Mouse (Mus musculus) adrenal gland, adult 2 months (tissue): ENCODE measurements around the gene Lrfn5. TPM values are rescaled to one million over a fixed set of nuclear protein-coding genes. Genes with fewer than 3 reads are reported as not detected.

Experiments
- DNase-seq: peaks from one replicate; pipeline ENCODE4 v3.0.0; 2021
- long read RNA-seq: library from polyadenylated mRNA; stranded (forward); transcript quantifications from one replicate; pipeline ENCODE4 v2.0.0, GENCODE M21; 2021
- polyA plus RNA-seq: library from polyadenylated mRNA; depleted of rRNA; stranded (reverse); fragments of >200 nt; gene quantifications from 2 replicates; pipeline ENCODE4 v1.2.3, GENCODE M21; 2012; rRNA removed
- total RNA-seq, 2 experiments: library from RNA; stranded (reverse); gene quantifications; 2 replicates each; pipeline ENCODE4 v1.2.3; 2021

Lrfn5 gene
- total RNA-seq = under 1 TPM; 0.07 to 0.14 TPM
- polyA plus RNA-seq = not detected in 2 replicates
- long read RNA-seq = 0 reads

DNA sequence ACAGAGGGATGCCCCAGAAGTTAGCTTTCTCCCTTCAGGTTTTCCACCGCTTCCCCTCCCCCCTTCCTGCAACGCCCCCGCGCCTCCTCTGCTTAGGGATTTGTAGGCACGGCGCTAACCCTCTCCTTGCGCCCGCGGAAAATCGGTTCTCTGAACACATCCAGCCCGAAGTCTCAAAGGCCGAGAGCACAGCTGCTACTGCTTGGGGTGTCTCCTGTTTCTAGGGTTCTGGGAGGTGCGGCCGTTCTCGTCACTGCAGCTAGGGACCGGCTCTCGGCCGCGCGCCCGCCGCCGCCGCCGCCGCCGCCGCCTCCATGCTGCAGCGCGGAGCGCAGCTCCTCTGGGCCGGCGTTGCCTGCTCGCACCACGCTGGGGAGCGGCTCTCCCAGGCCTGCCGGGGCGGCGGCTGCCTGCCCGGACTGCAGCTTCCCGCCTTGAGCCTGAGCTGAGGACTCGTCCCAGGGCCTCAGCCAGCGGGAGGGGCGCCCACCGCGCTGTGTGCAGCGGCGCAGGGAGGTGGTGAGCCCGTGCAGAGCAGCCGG is at the start of gene Lrfn5:
TSS of gene Lrfn5 (plus strand) at position 322 of the 542 bp plus-strand sequence.
- peak; percentile 12 for DNase-seq

DNA sequence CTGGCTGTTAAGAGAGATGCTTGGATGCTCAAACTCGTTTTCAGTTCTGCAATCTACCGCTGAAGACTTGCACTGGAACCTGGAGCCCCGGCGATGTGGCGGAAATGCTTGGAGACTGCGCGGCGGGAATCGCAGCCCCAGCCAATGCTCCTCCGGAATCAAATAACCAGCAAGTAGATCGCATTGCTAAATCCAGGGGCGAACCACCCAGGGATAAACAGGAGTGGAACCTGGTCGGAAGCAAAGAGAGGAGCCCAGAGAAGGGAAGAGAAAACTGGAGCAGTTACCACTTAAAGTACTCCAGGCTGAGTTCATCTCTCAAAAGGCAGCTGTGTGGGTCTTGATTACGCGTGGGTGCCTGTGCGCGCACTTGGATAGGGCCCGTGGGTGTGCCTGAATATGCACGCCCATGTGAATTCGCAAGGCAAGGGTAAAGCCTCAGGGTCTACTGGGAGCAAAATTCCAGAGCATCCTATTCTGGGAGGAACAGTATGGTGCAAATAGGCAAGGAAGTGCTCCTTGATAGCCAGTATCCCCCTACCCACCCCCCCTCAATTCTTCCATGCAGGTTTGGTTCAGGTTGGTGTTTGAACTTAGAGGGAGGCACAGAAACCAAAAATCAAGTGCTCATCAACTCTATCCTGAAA is 1.3 kb upstream of the Lrfn5 start:
- DNase-seq = no peak

DNA sequence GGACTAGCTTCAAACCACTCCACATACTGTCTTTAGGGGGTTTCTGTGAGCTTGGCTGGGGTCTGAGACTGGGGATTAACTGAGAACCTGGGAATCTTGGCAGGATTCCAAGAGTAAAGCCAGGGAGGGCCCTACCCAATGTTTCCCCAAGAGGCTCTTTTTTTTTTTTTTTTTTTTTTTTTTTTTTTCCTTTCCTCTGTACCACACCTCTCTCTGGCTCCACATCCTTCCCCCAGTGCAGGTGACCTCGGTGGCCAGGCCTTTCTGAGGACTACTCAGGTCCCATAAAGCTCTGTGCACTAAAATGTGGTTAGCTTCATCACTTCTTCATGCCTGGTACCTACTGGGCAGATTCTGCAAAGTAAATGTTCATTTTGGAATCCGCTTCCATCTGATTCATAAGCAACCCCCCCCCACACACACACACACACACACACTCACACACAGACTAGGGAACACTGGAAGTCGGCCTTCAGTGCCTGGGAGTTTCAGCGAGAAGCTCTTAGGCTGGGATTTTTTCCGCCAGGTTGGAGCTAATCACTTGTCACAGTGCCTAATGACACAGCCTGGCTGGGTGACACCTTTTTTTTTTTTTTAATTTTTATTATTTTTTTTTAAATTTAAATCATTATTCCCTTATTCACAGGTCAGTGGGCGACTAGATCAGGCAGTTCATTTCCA is 662 bp upstream of the Lrfn5 start:
- DNase-seq = no peak

DNA sequence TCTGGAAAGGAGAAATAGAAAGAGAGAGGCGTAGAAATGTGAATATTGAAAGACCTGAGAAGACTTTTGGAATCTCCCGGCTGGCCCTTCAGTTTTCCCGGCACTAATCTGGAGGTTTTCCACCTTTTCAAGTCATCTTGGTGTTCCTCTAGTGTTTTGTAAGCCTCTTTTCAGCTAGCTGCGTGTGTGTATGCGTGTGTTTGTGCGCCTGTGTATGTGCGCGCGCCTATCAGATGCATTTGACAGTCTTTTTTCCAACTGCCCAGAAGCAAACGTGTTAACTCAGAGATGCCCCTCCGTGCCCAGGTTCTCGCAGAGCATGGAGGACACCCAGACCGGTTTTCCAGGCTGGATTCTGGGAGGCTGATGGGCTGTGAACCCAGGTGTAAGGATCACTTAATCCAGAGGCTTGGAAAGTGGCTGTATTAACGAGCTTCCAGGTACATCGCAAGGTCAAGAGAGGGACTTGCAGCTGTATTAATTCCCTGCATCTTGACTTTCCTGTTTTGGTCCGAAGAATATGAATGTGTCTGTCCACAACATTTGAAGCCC is 757 bp downstream of the Lrfn5 start:
- DNase-seq = no peak

DNA sequence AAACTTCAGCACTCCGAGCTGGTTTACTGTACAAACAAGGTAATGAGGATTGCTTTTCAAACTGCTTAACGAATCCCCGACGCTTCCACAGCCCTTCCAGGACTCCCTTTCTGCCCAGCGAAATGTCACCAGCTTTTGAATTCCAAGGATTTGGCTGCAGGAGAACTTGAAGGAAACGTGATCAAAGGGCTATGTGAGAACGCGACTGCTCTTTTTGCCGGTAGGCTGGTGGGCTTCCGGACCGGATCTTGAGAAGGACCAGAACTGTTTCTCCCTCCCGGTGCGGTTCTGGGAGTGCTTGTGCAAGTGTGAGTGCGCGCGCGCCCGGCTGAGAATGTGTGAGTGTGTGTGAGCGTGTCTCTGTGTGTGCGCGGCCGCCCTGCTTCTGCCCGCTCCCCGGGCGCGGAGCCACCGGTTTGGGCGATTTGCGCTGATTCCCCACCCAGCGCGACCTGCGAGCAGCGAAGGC is 1.3 kb downstream of the Lrfn5 start:
- DNase-seq = no peak

DNA sequence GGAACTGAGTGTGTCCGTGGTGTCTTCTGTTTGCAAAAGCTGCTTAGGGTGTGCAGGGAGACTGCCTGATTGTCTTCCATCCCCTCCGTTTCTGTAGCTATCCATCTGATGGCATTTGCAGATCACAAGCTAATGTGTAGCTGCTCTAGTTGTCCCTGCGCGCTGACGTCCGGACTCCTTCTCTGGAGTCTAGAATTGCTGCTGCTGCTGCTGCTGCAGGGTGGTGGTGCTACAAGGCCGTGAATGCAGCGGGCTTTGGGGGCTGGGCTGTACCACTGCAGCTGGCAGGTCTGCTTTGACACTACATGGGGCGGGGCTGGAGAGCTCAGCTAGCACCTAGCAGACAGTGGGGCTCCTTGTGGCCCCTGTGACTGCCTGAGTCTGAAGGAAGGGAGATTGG is 3.2 kb downstream of the Lrfn5 start:
- no peak for DNase-seq

DNA sequence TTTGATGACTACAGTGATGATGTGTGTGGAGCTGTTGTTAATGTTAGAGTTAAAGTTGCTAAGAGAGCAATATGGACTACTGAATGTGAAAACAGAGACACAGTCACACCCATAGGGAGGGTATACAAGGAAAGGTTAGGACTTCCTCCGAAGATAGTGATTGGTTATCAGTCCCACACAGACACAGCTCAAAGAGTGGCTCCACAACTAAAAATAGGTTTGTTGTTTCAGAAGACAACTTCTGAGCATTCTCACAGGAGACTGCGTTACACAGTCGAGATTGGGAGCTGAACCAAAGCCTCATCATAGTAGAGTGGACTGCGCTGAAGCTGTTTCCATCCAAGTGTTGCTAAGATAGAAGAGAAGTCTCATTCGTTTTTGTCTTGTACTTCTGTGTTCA is 57.0 kb downstream of the Lrfn5 start:
- no peak for DNase-seq

DNA sequence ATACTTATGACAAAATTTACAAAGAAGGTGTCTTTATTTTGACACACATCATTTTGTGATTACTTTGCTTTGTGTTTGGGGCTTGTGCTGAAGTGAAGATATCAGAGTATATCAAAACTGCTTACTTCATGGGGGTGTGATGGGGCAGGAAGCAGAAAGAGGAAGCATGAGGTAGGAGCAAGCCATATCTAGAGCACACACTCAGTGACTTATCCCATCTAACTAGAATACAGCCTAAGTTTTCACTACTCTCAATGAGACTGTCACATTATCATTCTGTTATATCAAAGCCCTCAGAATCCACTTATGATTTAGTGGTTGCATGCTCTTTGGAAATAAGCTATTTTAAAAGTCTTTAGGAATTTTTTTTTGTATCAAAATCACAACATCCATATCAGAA is 77.4 kb downstream of the Lrfn5 start:
- DNase-seq = no peak

DNA sequence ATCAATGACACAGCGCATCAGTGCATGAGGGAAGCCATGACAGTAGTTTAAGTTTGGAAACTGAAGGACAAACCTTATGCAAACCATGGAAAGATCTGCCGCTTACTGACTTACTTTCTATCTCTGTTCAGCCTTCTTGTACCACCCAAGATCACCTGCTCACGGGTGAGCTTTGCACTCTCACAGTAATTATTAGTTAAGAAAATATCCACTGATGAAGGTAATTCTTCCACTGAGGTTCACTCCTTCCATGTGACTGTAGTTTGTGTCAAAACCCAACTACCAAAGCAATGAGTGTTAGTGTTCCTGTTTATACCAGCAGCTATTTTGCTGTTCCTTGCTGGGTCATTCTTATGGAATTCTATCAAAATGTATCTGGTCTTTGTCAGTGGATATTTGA is 84.9 kb downstream of the Lrfn5 start:
- DNase-seq = no peak

DNA sequence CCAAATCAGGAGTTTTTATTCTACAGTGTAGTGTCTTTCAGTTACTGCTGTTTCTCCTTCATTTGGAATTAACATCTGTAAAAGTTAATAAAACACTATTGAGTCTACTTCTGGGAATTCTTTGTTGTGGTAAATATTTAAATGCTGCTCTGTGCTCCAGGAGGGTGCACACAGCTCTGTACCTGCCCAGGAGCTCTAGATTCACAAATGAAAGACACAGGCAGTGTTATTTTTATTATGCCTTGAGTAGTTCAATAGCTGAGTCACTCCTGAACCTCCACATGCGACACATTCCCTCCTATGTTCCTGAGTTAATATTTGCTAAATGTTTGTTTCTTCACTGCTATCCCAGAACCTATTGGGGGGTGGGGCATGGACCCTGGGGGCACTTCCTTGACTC is 87.1 kb downstream of the Lrfn5 start:
- no peak for DNase-seq

DNA sequence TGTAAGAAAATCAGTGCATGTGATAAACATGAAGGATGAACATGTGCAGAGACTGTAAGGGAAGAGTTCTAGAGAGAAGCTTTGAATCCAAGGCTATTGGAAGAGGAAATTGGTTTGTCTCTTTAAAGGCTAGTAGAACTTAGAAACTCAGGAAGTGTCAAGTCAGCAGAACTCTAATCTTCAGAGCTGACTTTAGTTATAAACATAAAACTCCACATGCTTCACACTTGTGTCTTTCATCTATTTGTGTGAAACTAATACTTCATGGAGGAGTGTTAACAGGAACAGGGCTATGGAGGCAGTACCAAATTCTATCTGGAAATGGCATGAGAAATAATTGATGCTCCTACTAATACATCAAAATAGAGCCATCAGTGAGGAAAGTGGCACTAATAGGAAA is 101.6 kb downstream of the Lrfn5 start:
- DNase-seq = no peak

DNA sequence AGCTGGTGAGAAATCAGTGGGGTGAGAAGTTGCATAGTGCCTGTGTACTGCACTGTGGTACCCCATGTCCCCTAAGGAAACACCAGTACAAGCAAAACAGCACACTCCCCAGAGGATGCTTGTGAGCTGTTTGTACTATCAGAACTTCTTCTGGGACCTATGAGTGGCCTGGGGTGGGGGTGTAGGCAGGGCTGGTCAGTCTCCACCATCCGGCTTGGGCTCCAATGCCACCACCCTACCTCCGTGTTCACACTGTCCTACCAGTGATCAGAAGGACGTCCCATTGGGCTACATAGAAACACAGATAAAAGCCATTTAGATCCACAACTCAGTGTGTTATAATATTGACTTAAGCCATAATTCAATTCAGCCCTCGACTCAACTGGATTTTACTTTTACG is 131.4 kb downstream of the Lrfn5 start:
- DNase-seq = no peak

DNA sequence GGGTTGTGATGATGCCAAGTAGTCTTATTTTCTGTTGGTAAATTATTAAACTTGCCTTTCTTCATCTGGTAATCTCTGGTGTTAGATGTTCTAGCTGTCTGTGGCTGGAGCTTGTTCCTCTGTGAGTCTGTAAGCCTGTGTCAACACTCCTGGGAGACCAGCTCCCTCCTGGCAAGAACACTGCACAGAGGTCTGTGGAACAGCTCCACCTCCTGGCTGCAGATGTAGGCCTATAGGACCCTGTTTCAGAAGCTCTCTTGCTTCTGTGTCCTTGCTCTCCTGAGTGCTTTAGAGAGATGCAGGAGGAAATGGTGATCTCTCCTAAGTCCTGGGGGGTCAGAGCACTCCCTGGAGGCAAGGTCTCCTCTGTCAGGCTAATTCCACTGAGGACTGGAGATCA is 200.2 kb downstream of the Lrfn5 start:
- DNase-seq = no peak

DNA sequence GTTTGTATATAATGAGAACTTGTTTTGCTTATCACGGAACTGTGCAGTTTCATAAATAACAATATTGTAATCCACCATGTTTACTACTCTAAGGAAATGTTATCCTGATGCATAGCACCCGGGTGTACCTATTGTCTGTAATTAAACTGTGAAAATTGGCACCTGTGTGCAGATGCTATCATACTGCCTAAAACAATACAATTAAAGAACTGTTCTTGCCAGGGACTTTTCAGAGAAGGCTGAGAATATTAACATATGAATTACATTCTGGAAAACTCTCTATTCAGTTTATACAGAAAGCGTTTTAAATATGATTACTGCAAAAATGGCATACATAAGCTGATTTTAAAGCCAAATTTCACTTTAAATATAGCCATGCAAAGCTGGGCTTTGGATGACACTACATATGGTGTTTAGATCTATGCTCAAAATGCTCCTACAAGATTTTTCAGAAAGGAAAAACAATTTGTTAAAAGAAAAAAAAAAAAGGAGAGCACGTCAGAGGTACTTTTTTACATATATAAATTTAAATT is 284.2 kb downstream of the Lrfn5 start:
- no peak for DNase-seq

DNA sequence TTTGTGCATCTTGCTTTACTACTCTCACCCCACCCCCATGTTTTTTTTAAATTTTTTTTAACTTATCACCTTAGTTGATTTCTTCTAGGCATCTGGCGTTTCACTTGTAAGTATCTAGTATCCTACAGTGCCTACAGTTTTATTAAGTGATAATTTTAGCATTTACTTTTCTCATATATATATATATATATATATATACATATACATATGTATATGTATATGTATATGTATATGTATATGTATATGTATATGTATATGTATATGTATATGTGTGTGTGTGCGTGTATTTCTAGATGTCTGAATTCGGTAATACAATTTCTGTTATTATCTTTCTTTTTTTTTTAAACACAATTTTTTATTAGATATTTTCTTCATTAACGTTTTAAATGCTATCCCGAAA is 300.7 kb downstream of the Lrfn5 start:
- no peak for DNase-seq

DNA sequence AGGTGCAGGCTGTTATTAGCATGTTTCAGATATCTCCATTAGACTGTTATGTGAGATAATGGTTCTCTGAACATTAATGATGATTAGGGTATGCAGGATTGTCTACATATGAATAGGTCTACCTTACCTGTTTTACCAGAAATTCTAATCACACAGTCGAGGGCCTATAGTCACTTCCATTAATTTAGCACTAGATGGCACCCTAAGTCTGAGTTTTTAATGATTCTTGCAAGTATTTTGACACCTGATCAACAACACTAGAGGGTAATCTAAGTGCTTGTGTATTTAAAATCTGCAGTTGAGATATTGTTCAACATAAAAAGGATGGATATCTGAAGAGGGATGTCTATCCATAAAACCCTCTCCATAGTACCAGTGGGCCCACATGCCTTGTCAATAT is 303.4 kb downstream of the Lrfn5 start:
- DNase-seq = no peak

DNA sequence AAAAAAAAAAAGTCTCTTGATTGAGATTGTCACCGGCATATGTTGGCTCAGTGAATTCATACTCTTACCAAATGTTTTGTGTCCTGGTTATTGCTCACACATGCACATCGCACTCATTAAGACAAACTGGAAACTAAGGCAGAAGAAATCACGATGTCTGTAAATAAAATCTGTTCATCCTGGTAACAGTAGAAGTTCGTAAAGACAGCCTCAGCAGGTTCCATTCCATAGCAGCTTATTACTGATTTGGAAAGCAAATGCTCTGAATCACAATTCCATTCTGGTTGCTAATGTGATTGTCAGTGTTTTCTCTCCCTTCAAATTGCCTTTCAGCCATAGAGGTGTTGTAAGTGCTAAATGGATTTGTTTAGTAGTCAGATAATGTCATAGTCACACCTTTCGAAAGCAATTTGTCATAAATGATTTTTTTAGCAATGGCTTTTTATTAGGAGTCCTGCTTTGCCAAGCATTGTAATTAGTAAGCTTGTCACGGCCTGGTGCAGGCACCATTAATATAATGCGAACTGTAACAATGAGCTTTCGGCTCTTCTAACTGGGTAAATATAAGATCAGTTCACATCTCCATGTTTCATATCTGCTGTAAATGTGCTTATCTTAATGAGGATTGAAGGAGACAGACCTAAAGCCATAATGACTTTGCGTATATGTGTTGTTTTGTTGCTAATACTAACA is 319.8 kb downstream of the Lrfn5 start:
- no peak for DNase-seq

DNA sequence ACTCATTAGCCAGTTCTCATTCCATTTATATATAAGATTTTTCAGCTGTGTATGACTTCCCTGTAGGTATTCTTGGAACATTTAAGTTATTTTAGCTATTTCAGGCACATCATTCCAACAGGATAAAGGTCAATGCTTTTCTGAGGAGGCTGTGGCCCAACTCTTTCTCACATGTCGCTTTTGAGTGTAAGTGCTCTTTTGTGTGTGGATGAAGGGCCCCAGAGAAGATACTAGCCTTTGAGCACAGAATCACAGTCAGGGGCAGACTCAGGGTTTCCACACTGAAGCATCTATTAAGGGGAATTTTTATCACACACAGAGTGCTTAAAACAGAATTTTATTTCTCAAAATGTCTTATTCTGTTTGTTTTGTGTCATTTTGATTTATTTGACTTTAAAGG is 331.2 kb downstream of the Lrfn5 start:
- DNase-seq = no peak
